Mouse (Mus musculus) inflammation-experienced regulatory T-cells, adult 6 months (primary cell): Measurements from ENCODE around the gene Zscan5b. TPM values are rescaled to one million over a fixed set of nuclear protein-coding genes. Genes with fewer than 3 reads are reported as not detected.
A peak's percentile ranks its signal among the peaks of the same experiment; 100 is the strongest.
"Not testable (repeated sequence)": the region's sequence is repeated elsewhere in the genome, so short reads cannot be mapped to it uniquely, and the experiment has no call there.

Source experiments
- ATAC-seq: one replicate; pipeline ENCODE4 v1.8.0; 2017
- polyA plus RNA-seq, 3 experiments: library from polyadenylated mRNA; unstranded; fragments of 100-300 nt; shearing (Covaris generic); gene quantifications; one replicate each; pipeline ENCODE4 v1.2.1; 2017

Zscan5b gene
- polyA plus RNA-seq, result under 1 TPM in 1 of 3 experiments, not detected in 2; 0.85 TPM

- no peak for ATAC-seq
These were observed at the start of gene Zscan5b for GRCm38 (mm10) chr7:6221978-6222377. Gene Zscan5b, plus strand, starts transcription at chr7:6222278.

GRCm38 (mm10) chr7:6172674-6173244, 49.3 kb upstream of the Zscan5b start:
- no peak for ATAC-seq

- ATAC-seq, result no peak
These were observed 48.2 kb upstream of the Zscan5b start for GRCm38 (mm10) chr7:6173872-6174271.

GRCm38 (mm10) chr7:6174365-6174987, 47.6 kb upstream of the Zscan5b start:
- ATAC-seq, result not testable (repeated sequence)

GRCm38 (mm10) chr7:6179013-6179412, 43.1 kb upstream of the Zscan5b start:
- ATAC-seq, result no peak

GRCm38 (mm10) chr7:6182882-6183281, 39.2 kb upstream of the Zscan5b start:
- ATAC-seq, result no peak

GRCm38 (mm10) chr7:6183802-6184201, 38.3 kb upstream of the Zscan5b start:
- no peak for ATAC-seq

GRCm38 (mm10) chr7:6184521-6184920, 37.6 kb upstream of the Zscan5b start:
- ATAC-seq, result no peak

- no peak for ATAC-seq
These were observed 36.7 kb upstream of the Zscan5b start for GRCm38 (mm10) chr7:6185391-6185790.

GRCm38 (mm10) chr7:6186176-6186575, 35.9 kb upstream of the Zscan5b start:
- no peak for ATAC-seq

- ATAC-seq, result no peak
These were observed 35.3 kb upstream of the Zscan5b start for GRCm38 (mm10) chr7:6186756-6187155.

- no peak for ATAC-seq
These were observed 32.5 kb upstream of the Zscan5b start for GRCm38 (mm10) chr7:6189542-6189941.

GRCm38 (mm10) chr7:6191376-6191775, 30.7 kb upstream of the Zscan5b start:
- peak; percentile 74 for ATAC-seq

GRCm38 (mm10) chr7:6194129-6194528, 27.9 kb upstream of the Zscan5b start:
- ATAC-seq, result peak; percentile 81

GRCm38 (mm10) chr7:6195777-6196176, 26.3 kb upstream of the Zscan5b start:
- ATAC-seq, result no peak

- ATAC-seq, result no peak
These were observed 25.3 kb upstream of the Zscan5b start, which contains the start of gene Galp for GRCm38 (mm10) chr7:6196790-6197189. Gene Galp, plus strand, starts transcription at chr7:6197090.

- no peak for ATAC-seq
These were observed 17.9 kb upstream of the Zscan5b start for GRCm38 (mm10) chr7:6204200-6204599.

GRCm38 (mm10) chr7:6213144-6213543, 8.9 kb upstream of the Zscan5b start:
- ATAC-seq, result peak; percentile 48

- not testable (repeated sequence) for ATAC-seq
These were observed 7.4 kb upstream of the Zscan5b start for GRCm38 (mm10) chr7:6214691-6215090.

GRCm38 (mm10) chr7:6220147-6220546, 1.9 kb upstream of the Zscan5b start:
- ATAC-seq, result no peak

- not testable (repeated sequence) for ATAC-seq
These were observed 6.4 kb downstream of the Zscan5b start for GRCm38 (mm10) chr7:6228491-6228890.

GRCm38 (mm10) chr7:6239787-6240186, 17.7 kb downstream of the Zscan5b start:
- ATAC-seq, result no peak

GRCm38 (mm10) chr7:6240841-6241425, 18.9 kb downstream of the Zscan5b start:
- ATAC-seq, result peak; percentile 63
